Mouse (Mus musculus): Measurements from ENCODE around the gene Kifc1.

DNA sequence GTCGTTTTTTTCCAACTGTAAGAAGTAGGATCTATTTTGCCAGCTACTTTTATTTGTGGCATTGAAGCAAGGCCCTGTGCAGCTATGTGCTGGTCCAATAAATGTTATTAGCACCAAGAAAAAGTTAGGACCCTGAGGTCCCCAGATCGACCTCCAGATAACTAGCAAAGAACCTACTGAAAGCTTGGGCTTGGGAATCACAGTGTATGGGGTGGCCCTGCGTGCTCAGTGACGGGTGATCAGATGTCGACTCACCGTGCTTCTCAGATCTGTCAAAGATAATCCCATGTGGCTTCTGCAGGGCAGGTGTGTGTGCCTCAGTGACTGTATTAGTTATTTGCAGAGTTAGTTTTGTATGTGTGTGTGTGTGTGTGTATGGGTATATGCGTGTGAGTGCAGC, 30.9 kb upstream of the Kifc1 start:
- TF ChIP-seq TAL1 (IDR thresholded peaks at IDR 0.05; ENCODE audit: low read length), result no peak
- TF ChIP-seq GATA1 (IDR thresholded peaks at IDR 0.05; ENCODE audit: low read length), result no peak

Data from erythroblast, embryonic 14.5 days (primary cell).